Mouse (Mus musculus) CH12.LX (cell line): ENCODE results near the gene Ascc1.

Source experiments
- BHLHE40 ChIP-seq: IDR thresholded peaks from 2 replicates; pipeline ENCODE4 v1.6.1; 2011; ENCODE audit warnings: mild to moderate bottlenecking, low read depth, low read length, improper control_type of control experiment
- CHD1 ChIP-seq: IDR thresholded peaks from 2 replicates; pipeline ENCODE4 v1.6.1; 2012; ENCODE audit warnings: low read depth, low read length, improper control_type of control experiment, inconsistent platforms
- CTCF ChIP-seq, 2 experiments: IDR thresholded peaks in 1 of 2; conservative IDR thresholded peaks in 1 of 2; 2 replicates each; pipeline ENCODE4 v1.5.1; 2011 to 2012; ENCODE audit warnings: low read depth in 2 of 2, low read length in 2 of 2, improper control_type of control experiment in 1 of 2, inconsistent platforms in 1 of 2, mild to moderate bottlenecking in 1 of 2, moderate library complexity in 1 of 2
- EP300 ChIP-seq: IDR thresholded peaks from 2 replicates; pipeline ENCODE4 v1.6.1; 2011; ENCODE audit warnings: low read length, improper control_type of control experiment
- ETS1 ChIP-seq: conservative IDR thresholded peaks from 2 replicates; pipeline ENCODE4 v1.6.1; 2012; ENCODE audit warnings: low read depth, mild to moderate bottlenecking, inconsistent platforms, low read length, improper control_type of control experiment, moderate library complexity
- GABPA ChIP-seq: IDR thresholded peaks from 2 replicates; pipeline ENCODE4 v1.6.1; 2012; ENCODE audit warnings: low read depth, low read length, improper control_type of control experiment, inconsistent platforms; ENCODE audit not compliant: insufficient replicate concordance
- MAX ChIP-seq: IDR thresholded peaks from 2 replicates; pipeline ENCODE4 v1.6.1; 2011; ENCODE audit warnings: low read length, improper control_type of control experiment
- POLR2A ChIP-seq: IDR thresholded peaks from 2 replicates; pipeline ENCODE4 v1.6.1; 2011; ENCODE audit warnings: low read depth, mild to moderate bottlenecking, improper control_type of control experiment, low read length
- RCOR1 ChIP-seq: conservative IDR thresholded peaks from 2 replicates; pipeline ENCODE4 v1.6.1; 2012; ENCODE audit warnings: low read depth, mild to moderate bottlenecking, inconsistent platforms, low read length, improper control_type of control experiment
- TCF12 ChIP-seq: IDR thresholded peaks from 2 replicates; pipeline ENCODE4 v1.6.1; 2014; ENCODE audit warnings: low read depth, mild to moderate bottlenecking, inconsistent platforms, low read length, improper control_type of control experiment
- USF1 ChIP-seq: IDR thresholded peaks from 2 replicates; pipeline ENCODE4 v1.6.1; 2014; ENCODE audit warnings: low read depth, mild to moderate bottlenecking, inconsistent platforms, low read length, improper control_type of control experiment
- USF2 ChIP-seq: conservative IDR thresholded peaks from 2 replicates; pipeline ENCODE4 v1.6.1; 2011; ENCODE audit warnings: low read depth, low read length, improper control_type of control experiment
- ZMIZ1 ChIP-seq: IDR thresholded peaks from 2 replicates; pipeline ENCODE4 v1.6.1; 2012; ENCODE audit warnings: low read depth, mild to moderate bottlenecking, inconsistent platforms, low read length, improper control_type of control experiment

DNA sequence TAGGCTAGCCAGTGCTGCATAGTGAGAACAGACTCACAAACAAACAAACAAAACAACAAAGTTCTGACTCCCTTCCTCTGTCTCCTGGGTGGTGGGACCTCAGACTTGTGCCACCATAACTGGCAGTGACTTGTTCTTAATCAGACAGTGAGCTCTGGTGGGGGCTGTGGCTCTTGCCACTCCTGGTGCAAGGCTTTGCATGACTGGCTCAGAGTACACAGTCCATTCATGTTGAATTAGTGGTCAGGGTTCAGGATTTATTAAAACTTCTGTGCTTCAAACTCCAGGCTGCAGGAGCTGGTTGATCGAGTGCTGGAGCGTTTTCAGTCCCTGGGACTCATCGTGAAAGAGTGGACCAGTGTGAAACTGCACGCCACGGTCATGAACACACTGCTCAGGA lies 59.6 kb downstream of the Ascc1 start:
- no peak for TF ChIP-seq POLR2A
- TF ChIP-seq CTCF (conservative IDR thresholded peaks at IDR 0.05 in 1 of 2, IDR thresholded peaks at IDR 0.05 in 1 of 2; ENCODE audit: low read depth in 2 of 2, low read length in 2 of 2): no peak
- no peak for TF ChIP-seq USF1
- no peak for TF ChIP-seq MAX
- TF ChIP-seq CHD1: no peak
- TF ChIP-seq BHLHE40: no peak
- TF ChIP-seq USF2: no peak
- TF ChIP-seq ETS1: no peak
- TF ChIP-seq EP300: no peak
- TF ChIP-seq RCOR1: no peak
- no peak for TF ChIP-seq GABPA
- no peak for TF ChIP-seq ZMIZ1
- no peak for TF ChIP-seq TCF12
